Mouse (Mus musculus) thymus, postnatal 25 days (tissue): ENCODE data around the gene Rbp4.

ENCODE experiments used
- DNase-seq: peaks from one replicate; pipeline ENCODE4 v3.0.0; 2022

The Rbp4 gene

DNA sequence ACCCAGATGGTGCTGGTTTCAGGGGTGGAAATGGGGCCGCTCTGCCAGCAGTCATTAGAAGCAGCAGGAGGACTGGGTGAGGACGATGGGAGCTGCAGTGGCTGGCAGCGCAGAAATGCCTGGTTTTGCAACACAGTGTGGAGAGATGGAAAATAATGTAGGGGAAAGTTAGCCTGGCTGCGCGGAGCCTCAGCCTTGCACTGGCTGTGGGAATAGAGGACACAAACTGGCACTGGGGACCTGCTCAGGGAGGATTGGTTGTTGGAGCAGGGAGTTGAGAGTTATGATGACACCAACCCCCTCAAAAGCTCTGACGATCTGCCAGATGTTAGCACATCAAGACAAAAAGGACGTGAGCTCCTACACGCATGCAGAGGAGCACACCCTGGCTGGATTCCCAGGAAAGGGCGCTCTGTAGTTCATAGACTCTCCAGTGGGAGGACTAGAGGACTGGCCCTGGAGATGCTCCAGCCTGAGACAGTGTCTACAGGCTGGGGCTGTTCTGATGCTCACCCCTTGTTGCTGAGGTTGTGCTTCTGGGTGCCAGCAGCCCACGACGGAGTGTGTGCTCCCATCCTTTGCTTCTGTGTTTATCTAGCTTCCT is 38.0 kb downstream of the Rbp4 start:
- DNase-seq = no peak

GRCm38 (mm10) chr19:38085841-38086240 is 39.2 kb downstream of the Rbp4 start:
- no peak for DNase-seq

DNA sequence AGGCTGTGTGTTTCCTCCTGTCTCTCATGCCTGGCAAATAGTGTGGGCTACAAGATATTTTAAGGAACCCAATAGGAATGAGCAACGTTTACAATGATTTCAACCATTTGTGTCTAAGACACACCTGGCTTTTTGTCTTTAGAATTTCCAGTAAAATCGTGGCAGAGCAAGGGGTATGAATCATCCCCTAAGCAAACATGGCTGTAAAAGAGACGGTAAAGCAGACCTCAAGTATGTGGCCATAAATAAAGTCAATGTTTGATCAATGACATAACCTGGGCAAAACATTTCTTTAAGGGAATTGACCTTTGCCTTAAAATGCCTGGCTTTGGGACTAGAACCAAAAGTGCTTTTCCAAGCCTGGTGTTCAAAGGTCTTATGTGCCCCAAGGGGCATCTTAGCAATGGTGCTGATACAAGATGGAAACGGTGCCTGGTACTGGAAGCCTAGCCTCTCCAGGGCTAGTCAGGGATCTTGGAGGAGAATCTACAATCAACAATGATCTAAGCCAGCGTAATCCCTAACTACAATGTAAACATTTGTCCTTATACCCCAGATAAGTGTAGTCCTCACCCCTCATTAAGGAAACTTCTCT is 42.1 kb downstream of the Rbp4 start:
- no peak for DNase-seq

GRCm38 (mm10) chr19:38081361-38081760 is 43.7 kb downstream of the Rbp4 start:
- DNase-seq = no peak

DNA sequence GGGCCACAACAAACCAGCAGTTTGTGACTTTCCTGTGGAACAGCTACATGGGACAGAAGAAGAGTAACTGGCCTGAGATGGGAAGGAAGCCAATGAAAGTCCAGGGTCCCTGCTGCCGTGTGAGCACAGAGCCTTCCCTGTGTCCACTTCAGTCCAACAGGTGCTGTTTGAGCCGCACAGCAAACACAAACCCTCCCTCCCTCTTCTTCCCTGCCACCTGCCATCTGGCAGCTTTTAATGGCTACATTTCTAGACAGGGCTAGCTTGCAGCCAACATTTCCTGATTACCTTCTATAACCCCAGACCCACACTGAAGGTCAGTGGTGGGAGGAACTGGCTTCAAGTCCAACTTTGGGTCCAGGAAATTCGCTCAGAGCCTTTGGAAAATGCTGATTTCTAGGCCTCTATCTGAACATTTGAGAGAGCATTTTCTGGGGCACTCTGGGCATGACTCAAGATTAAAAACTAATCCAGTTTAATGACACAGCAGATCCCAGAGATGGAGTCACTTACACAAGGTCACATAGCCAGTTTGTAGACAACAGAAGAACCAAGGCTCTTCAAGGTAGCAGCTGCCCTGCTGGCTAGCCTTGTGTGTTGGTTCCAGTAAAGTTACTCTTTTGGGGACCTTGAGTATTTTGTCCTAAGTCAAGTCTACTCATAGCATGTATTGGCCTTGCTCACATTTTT is 47.1 kb downstream of the Rbp4 start:
- no peak for DNase-seq

DNA sequence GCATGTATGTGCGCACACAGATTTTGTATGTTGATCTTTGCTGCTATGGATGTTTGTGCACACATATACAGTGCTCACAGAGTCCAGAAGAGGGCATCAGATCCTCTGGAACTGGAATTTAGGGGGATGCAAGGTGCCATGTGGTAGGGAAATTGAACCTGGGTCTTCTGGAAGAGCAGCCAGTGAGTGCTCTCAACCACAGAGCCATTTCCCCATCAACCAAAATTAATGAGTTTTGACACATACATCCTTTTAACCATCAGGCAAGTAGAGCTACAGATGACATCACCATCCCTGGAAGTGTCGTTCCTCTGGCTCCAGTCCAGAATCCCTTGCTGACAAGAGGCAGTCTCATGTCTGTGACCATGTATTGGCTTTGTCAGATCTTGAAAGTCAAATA is 48.8 kb downstream of the Rbp4 start:
- no peak for DNase-seq

- no peak for DNase-seq
Observed at GRCm38 (mm10) chr19:38075051-38075450, 50.0 kb downstream of the Rbp4 start.

- DNase-seq = no peak
Observed at GRCm38 (mm10) chr19:38073226-38073625, 51.9 kb downstream of the Rbp4 start.
